Mouse (Mus musculus) right cerebral cortex, postnatal 4 days (tissue): ENCODE measurements around the gene Wdr31.

Experiments used
- DNase-seq: peaks from one replicate; pipeline ENCODE4 v3.0.0-alpha.2; 2022

The Wdr31 gene

GRCm38 (mm10) chr4:62470598-62471051 is at the start of gene Wdr31:
Wdr31 (minus strand) TSS chr4:62470896.
- DNase-seq: peak; percentile 88

DNA sequence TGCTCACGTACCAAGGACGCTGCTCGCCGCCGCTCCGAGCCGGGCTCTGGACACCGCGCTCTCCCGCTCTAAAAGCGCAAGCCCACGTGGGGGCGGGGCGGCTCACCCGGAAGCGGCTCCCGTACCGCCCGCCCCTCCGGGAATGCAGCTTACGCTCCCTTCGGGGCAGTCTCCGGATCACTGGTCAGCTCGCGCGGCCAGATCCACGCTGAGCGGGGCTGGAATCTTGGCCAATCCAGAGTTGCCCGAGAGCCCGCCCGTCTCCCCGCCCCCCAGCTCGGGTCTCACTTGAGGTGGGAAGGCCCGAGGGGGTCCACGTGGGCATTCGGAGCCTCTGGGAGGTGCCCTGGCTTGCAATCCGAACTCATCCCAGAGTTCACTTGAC is 49.1 kb upstream of the Wdr31 start, which contains the start of gene Alad:
Gene Alad, minus strand, starts transcription at position 70 of the 385 bp plus-strand sequence.
- peak; percentile 83 for DNase-seq

- DNase-seq: no peak
Observed at GRCm38 (mm10) chr4:62519122-62519848, 48.6 kb upstream of the Wdr31 start.

DNA sequence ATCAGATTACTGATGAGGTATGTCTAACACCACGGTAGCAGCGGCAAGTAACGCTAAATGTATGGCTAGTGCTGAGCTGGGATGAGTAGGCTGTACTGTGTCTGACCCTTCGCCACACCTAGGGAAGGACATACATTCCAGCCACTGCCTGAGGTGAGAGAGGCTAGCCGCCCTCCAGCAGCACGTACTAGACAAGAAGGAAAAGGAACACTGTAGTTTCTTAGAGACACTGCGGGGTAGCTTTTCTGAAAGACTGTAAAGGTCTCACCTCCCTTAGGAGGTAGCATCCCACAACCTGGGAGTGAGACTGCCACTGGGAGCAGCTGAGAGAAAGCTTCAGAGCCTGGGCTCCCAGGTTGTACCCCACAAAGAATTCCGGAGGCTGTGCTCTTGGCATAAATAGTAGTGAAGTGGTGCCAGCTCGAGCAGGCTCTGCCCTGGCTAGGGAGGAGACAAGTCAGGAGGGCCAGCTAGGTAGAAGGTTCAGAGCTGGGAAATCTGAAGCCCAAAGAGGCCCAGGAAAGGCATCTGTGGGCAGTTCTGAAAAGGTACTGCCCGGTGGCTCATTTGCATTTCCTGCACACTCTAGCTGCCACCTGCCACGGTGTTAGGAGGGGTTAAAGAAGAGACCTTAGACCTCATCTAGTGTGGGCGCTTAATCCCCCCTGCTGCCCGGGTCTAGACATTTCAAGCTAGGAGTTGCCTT is 47.9 kb upstream of the Wdr31 start:
- no peak for DNase-seq

DNA sequence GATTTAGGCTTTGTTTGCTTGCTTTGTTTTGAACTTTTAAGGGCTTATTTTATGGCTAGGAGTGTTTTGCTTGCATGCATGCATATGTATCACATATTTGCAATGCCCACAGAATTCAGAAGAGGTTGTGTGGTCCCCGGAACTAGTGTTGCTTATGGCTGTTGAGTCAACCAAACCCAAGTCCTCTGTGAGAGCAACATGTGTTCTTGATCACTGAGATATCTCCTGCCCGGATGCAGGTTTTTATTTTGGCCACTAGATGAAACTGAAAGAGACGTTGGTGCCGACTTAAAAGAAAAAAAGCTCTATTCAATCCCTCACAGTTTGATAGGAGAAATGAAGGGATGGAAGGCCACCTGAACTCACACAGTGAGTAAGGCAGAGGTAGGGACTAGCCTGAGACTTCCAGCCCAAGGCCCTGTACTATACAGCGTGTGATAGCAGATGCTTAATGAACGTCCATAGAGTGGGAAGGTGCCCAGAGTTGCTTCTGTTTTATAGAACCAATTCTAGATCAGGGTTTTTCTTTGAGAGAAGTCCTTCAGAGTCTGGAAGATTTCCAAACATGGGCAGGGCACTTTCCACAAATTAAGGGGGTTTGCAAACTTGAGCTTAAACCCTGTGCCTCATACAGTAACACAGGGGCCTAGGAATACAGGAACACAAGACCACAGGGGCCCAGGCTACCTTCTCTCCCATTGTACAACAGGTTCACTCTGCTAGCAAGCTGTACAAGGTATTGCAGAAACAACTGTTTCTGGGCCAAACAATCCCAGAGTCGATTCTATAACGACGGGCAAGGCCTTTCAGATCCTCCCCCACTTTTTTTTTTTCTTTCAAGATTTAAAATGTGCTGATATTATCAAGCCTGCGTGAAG is 47.1 kb upstream of the Wdr31 start:
- DNase-seq: no peak

DNA sequence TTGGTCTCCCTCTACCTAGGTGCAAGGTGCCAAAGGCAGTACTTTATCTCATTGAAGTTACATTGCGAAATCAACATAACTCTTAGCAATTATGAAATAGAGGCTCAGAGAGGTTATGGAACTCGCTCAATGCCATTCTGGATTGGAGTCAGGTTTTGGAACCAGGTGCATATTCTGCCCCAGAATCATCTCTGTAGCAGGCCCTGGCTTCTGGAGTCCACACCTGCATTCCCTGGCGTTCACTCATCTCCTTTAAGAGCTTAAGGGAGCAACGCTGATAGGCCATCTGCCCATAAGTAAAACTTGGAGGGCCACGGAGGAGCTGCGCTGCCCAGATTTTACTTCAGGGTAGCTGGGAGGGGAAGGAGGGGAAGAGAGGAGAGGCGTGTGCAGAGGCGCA is 46.4 kb upstream of the Wdr31 start:
- no peak for DNase-seq

- DNase-seq: no peak
Observed at GRCm38 (mm10) chr4:62516579-62516978, 45.9 kb upstream of the Wdr31 start.

DNA sequence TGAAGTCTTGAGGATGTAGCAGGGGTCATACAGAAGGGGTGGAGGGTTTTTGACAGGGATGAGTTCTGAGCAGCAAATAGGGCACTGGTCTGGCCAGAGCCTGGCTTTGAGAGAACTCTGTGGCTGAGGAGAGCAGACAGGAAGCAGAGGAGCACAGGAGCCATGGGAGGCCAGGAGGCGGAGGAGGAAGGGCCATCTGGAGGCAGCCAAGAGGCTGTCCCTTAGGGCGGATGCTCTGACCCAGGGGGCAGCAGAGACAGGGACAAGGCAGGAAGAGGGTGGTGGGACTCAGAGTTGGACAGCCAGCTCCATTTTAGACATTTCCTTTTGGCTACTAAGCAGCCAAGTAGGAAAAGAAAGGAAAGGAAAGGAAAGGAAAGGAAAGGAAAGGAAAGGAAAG is 45.4 kb upstream of the Wdr31 start:
- no peak for DNase-seq

GRCm38 (mm10) chr4:62515490-62515889 is 44.8 kb upstream of the Wdr31 start:
- no peak for DNase-seq

- DNase-seq: no peak
Observed at GRCm38 (mm10) chr4:62514995-62515394, 44.3 kb upstream of the Wdr31 start.

DNA sequence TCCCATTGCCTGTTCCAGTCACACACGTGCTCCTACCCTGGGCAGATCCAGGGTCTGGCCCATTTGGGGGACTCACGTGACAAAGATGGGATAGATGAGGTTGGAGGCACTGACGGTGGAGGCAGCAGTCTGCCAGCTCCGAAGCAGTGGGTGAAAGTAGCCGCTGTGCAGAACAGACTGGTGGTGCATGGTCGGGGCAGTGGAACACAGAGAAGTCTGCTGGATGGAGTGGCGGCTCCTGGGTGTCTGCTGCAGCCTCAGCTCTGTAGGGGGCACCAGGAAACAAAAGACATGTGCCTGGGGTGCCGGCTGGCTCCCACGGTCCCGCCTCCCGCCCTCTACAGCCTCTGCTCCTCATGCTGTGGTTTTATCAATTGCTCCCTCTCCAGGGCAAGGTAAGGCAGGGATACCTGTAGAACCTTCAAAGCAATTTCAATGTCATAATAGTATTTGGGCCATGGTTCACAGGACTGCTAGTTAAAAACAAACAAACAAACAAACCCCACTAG is 43.4 kb upstream of the Wdr31 start:
- no peak for DNase-seq

GRCm38 (mm10) chr4:62509946-62510345 is 39.2 kb upstream of the Wdr31 start:
- no peak for DNase-seq

DNA sequence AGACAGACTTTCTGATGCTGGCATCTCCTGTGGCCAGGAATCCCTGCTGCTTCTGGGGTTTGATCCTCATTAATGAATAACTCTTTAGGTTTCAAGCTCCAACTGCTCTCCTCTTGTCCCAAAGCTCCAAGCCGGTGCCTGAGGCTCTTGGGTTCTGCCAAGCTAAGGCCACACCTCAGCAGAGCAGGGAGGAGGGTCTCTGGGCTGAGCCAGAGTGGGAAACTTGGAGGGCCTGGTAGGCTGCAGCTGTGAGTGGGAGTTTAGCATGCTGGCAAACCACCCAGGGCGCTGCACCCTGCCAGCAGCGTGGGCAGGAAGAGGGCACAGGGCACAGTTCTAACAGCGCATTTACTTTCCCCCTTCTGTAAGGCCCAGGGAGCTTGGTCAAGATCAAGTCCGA is 38.1 kb upstream of the Wdr31 start:
- no peak for DNase-seq

DNA sequence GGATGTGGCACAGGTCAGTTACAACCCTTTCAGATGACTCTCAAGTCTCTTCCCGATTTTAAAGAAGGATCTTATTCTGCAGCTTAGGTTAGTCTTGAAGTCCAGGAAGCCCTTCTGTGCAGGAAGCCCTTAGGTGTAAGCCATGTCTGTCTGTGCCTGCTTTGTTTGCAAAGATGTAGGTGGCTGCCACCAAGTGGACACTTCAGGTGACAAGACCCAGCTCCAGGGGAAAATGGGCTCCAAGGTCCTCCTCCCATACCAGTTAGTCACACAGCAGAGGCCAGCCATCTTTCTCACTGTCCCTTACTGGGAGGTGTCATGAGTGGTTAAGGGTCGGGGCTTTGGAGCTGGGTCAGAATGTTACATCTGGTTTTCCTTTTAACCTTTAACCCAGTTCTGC is 36.1 kb upstream of the Wdr31 start:
- DNase-seq: no peak

DNA sequence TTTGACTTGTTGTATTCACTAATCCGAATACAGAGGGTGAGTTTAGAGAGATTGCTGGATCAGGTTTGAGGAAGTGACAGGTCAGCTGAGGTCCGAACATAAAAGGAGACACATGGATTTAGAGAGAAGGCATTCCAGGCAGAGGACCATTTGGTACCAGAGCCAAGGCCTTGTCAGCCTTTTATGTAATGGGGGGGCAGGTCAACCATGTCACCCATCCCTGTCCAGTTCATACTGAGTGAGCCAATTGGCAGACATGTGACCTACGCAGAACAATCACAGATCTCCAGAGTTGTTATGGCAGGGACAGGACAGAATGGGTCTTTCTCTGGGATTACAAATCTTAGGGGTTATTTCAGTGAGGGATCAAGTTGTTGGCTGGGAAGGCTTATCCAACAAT is 35.3 kb upstream of the Wdr31 start:
- no peak for DNase-seq

- DNase-seq: no peak
Observed at GRCm38 (mm10) chr4:62503374-62503970, 32.8 kb upstream of the Wdr31 start, which contains the start of gene Hdhd3. Hdhd3 (minus strand) TSS chr4:62503467.

DNA sequence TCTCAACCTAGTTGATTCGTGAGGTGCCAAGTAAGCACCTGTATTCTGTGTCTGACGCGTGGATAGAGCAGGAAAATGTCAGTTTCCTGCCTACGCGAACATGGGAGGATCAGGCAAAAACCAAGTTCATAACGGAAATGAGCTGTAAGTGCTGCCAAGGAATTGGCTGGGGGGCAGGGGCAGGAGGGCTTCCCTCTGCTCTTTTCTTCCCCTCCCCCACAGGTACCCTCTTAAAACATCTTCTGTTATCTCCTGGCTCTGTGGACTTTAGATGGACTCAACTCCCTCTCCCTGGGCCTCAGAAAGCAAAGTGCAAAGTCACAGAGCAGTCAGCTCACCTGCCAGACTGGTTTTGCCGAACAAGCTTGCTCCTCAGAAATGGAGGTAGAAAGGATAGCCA is 32.3 kb upstream of the Wdr31 start:
- no peak for DNase-seq

DNA sequence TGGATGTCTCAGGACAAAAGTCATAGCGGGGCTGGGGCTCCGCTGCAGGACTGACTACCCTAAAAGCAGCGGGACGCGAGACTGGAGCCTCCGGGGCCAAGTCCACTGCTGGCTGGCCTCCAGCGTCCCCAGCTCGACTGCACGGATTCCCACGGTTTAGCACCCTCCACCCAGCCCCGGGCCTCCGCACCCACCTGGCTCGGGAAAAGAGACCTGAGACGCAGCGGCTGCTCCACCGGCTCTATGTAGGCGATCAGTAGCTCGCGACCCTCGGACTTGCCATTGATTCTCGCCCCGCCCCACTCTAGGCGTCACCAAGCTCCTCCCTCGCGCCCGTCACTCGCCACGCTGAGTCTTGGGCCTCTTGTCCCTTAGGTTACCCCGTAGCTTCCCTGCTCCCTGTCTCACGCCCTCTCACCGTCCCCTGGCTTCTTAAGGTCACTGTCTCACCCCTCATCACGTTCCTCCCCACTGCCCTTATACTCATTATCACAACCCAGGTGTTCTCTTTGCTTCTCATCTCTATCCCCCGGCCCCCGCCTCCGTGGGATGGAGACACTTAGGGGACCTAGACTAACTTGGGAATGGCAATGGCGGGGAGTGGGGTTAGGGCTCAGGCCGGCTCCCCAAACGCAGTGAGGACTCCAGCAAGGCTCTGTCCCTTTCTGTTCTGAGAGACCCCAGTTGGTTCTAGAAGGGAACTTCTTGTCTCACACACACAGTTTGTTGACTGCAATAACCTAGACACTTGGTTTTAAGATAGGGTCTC is 31.5 kb upstream of the Wdr31 start:
- DNase-seq: peak; percentile 81

- DNase-seq: no peak
Observed at GRCm38 (mm10) chr4:62501534-62501933, 30.8 kb upstream of the Wdr31 start.

- no peak for DNase-seq
Observed at GRCm38 (mm10) chr4:62500799-62501198, 30.1 kb upstream of the Wdr31 start.

GRCm38 (mm10) chr4:62496815-62497214 is 26.1 kb upstream of the Wdr31 start:
- DNase-seq: peak; percentile 34

DNA sequence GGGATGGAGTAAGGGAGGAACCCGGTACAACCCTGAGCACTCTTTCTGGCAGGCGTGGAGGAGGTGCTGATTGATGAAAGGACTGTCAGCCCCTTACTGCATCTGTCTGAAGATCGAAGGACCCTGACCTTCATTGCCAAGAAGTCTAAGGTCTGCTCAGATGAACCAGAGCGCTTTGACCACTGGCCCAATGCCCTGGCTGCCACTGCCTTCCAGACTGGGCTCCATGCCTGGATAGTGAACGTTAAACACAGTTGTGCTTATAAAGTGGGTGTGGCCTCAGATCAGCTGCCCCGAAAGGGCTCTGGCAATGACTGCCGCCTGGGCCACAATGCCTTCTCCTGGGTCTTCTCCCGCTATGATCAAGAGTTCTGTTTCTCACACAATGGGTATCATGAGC is 25.2 kb upstream of the Wdr31 start:
- DNase-seq: no peak
